Mouse (Mus musculus): ENCODE data around the gene Ints1.

Ints1 gene

DNA sequence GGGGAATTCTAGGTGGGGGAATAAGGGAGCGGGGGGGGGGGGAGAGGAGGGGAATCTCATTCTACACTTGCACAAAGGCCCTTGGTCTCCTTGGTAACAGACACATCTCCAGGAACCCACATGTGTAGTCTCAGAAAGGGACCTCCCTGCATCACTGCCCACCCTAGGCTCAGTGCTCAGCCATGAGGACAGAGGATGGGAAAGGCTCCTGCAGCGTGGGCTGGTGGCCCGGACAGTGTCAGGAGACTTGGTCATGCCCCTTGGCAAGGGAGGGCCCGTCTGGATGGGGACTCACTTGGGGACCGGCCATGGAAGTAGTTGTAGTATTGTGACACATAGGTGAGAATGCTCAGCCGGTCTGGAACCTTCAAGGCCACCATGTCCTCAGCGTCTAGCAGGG, 56.5 kb downstream of the Ints1 start:
- no peak for TF ChIP-seq GATA4 (IDR thresholded peaks at IDR 0.05; ENCODE audit: insufficient replicate concordance, low read length)

DNA sequence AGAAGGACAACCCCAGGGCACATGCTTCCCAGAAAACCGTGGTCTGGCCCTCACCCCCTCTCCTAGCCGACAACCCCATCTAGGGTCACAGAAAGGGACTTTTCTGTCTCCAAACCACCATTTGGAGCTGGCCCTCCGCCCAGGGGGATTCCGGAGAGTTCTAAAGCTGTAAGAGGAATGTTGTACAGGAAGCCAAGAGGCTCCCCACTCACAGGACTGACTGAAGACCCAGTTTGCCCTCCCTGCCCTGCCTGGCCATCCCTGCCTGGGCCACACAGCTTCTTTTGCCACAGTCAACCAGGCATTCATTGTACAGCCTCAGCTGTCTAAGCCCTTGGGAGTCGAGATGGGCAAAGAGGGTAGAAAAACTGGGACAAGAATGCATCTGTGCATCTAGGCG, 56.9 kb downstream of the Ints1 start:
- TF ChIP-seq GATA4 (IDR thresholded peaks at IDR 0.05; ENCODE audit: insufficient replicate concordance, low read length) = no peak

DNA sequence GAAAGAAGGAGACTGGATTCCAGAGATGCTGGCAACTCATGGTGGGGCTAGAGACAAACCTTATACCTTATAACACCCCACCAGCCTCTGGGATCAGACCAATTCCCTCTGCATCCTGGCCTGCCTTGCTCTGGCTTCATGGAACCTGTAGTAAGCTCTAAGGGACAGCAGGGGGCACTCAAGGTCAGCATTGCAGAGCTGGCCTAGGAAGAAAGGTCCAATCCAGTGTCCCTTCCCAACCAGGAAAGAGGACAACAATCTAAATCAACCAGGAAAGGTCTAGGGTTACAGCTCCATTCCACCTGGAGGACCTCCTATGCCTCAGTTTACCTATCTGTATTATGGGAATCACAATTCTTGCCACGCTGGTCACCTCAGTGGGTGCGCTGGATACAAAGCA, 57.8 kb downstream of the Ints1 start:
- no peak for TF ChIP-seq GATA4 (IDR thresholded peaks at IDR 0.05; ENCODE audit: insufficient replicate concordance, low read length)

DNA sequence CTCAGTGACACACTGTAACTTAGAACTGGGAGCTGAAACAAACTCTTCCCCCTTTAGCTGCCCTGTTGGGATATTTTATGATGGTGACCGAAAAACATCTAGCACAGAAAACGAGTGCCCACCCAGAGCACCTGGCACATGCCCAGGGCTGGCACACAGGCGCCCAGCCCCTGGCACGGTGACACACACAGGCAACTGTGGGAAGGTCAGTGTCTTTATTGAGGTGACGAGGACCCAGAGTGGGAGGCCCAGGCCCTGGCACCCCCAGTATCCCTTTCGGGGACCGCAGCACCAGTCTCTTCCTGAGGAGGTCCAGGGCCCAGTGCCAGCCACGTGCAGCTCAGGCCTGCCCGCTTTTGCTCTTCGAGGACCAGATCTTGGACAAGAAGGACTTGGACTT, 69.0 kb downstream of the Ints1 start:
- no peak for TF ChIP-seq GATA4 (IDR thresholded peaks at IDR 0.05; ENCODE audit: insufficient replicate concordance, low read length)

DNA sequence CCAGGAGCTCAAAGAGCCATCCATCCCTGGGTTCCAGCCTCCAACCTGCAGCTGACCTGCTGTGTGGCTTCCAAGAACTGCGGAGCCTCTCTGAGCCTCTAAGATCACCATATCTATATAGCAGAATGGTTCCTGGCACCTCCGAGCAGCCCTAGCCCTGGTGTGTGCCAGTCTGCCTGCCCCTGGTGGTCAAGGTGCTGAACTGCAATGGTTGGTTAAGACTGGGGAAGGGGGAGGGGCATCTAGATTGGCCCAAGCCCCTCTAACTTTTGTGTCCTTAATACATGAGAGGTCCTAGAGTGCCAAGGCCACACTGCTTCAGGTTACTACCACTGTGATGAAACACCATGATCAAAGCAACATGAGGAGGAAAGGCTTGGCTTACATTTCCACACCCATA, 72.6 kb downstream of the Ints1 start:
- no peak for TF ChIP-seq GATA4 (IDR thresholded peaks at IDR 0.05; ENCODE audit: insufficient replicate concordance, low read length)

DNA sequence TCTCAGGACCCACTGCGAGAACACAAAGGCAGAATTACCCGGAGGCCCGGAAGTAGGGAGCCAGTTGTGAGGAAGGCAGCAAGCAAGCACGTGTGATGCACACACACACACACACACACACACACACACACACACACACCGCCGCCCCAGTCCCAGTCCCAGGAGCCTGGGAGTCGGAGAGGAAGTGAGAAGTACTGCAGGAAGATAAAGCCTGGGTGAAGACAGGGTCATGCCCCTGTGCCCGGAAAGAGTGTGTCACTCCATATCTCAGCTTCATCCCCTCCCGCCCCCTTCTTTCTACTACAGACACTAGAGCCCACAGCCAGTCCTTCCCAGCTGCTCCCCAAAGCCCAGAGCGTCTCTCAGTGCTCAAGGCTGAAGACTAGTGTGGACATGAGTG, 73.2 kb downstream of the Ints1 start:
- TF ChIP-seq GATA4 (IDR thresholded peaks at IDR 0.05; ENCODE audit: insufficient replicate concordance, low read length) = peak; percentile 95

Measured in liver, adult (tissue).